Mouse (Mus musculus): Measurements from ENCODE around the gene Slc22a3.

Gene Slc22a3

DNA sequence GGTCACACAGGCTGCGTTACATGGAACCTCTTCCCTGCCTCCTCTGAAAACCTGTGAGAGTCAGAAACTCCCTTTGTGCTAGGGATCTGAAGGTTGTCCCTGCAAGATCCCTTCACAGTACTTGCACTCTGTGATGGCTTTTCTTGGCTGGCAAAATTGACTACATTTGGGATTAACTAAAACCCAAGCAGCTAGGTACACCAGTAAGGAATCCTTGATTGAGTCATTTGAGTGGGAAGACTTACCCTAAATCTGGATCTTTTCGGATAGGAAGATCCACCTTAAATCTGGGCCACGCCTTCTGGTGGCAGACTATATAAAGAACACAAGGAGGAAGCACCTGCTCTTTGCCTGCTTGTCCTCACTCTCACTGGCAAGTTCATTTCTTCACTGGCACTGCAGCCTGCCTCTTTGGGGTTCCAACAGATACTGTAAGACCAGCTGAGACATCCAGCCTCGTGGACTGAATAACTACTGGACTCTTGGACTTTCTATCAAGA lies 41.0 kb downstream of the Slc22a3 start:
- DNase-seq, result no peak

DNA sequence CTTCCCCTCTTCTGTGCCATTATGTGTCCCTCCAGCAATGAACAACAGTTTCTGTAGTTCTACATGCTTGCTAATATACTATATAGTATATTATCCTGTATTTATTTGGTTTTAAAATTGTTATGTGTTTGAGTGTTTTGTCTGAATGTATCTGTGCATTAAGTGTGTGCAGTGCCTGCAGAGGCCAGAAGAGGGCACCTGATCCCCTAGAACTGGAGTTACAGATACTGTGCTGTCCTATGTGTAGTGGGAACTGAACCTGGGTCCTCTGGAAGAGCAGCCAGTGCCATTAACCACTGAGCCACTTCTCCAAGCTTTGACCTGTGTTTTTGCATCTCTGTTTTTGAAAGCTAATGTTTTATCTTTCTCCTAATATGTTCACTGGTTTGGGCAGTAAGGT lies 46.3 kb downstream of the Slc22a3 start:
- no peak for DNase-seq

DNA sequence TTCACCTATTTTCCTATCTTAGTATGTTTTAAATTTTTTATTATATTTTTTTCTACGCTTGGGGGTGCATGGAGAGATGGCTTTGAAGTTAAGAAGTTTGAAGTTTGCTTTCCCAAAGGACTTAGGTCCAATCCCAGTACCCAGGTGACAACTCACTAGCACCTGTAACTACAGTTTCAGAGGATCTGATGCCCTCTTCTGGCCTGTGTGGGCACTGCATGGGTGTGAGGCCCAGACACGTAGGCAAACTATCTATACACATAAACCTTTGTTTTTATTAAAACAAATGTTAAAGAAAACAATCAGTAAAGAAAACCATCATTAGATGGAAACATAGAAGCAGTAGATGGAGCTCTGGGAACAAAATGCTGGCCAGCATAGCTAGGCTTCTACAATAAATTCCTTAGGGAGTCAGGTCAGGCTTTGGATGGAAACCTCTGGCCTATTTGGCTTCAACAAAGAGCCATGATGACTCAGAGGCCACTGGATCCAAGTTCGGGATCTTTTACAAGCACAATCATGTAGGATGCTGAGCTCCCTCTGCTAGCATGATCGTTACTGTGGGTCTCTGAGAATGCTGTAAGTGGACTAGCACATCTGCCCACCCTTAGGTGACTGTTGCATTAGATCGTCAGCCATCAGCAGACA lies 52.2 kb downstream of the Slc22a3 start:
- no peak for DNase-seq

DNA sequence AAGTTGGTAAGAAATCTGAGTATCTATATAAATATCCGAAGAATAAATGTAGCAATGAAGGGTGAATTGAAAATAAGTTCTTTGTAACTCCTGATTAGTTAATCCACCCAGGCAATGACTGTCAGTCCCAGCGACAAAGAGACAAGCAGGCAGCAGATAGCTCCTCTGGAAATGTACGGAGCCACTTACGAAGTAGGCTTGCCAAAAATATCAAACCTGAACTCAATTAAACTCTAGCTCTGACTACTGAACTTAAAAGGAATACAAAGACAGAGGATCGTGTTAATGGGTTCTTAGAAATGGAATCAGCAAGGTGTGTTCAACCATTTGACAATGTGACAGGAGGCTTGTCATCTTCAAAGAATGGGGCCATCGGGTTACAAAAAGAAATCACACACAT lies 53.8 kb downstream of the Slc22a3 start:
- DNase-seq, result no peak

DNA sequence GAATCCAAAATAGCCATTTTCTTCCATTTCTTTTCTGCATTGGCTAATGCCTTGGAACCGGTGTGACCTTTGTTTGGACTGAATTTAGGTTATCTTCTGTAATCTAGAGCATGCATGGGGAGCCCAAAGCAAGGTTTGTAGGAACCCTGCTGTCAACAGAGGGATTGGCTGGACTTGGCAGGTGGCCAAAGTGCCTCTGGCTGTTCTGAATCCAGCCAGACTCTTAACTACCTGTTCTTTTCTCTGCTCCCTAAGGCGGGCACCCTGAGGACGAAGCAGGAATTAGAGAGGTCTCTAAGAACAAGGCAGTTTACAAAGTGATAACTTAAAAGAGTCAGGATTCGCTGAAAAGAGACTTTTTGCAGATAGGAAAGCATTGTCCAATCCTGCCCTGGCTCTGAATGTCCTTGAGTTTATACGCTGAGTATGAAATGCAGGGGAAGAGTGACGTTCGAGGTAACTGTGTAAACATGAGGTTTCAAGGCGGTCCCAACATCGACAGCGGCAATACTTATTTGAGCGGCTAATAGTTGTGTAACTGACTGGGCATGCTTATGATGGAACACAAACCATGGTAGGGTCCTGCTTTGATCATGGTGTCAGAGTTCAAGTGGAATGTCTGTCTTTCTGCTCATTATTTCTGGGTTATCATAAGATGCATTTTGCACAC lies 54.5 kb downstream of the Slc22a3 start:
- DNase-seq, result peak; percentile 8

DNA sequence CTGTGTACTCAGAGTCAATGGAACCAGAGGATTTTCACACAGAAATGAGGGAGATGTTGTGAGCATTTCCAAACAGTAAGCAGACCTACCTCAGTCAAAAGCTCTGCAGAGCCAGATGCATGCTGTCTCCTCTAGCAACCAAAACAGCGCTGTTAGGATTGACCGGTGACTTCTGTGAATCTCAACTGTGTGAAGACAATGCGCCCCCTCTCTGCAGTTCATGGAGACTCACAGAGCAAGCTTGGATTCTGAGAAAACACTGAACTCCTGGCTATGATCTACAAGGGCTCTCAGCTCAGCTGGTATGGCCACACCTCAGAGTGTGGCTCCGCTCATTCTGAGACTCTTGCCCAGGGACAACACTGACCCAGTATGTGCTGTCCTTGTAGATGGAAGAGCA lies 56.3 kb downstream of the Slc22a3 start:
- no peak for DNase-seq

DNA sequence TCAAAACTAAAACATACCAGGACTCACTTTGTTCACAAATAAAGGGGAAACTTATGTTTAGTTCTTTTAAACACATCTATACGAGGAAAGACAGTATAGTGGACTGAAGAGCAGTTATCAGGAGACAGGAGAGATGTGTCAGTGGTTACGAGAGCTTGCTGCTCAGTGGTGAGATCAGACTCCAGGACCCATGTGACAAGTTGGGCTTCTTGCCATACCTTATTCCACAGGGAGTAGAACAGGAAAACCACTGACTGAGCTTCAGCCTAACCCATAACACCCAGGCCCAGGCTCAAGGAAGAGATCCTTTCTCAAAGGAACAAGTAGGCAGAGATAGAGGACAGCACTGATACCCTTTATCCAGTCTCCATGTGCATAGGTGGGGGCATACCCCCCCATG lies 62.9 kb downstream of the Slc22a3 start:
- no peak for DNase-seq

DNA sequence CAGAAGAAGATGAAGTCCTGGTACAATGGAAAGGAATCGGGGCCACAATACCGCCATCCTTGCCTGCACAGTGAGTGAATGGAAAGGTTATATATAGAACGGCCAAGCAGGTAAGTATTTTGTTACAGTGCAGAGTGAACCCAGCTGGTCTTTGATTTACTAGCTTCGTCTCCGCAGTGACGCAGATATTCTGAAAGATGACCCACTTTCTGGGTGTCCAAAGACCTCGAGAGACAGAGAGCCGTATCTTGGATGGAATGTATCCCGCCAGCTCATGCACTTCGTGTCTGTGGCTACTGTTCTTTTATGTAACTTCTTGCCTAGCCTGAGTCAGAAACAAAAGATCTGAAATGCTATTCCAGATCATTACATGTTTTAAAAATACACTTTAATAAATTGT lies 69.7 kb downstream of the Slc22a3 start:
- no peak for DNase-seq

DNA sequence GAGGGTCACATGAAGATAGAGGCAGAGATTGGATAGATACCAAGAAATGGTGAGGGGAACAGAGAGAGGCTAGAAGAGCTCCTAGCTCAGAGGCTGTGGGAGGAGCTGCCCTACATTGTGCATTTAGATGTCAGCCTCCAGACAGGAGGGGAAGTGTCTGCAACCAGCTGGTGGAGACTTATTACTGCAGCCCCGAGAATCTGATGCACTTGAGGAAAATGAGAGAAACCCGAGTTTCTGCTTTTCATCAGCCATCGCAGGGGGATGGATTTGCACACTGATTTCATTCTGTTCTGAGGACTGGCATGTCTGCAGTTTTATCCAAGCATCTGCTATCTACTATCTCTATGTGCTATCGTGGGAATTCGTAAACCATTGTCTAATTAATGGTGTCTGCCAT lies 75.8 kb downstream of the Slc22a3 start:
- DNase-seq, result no peak

DNA sequence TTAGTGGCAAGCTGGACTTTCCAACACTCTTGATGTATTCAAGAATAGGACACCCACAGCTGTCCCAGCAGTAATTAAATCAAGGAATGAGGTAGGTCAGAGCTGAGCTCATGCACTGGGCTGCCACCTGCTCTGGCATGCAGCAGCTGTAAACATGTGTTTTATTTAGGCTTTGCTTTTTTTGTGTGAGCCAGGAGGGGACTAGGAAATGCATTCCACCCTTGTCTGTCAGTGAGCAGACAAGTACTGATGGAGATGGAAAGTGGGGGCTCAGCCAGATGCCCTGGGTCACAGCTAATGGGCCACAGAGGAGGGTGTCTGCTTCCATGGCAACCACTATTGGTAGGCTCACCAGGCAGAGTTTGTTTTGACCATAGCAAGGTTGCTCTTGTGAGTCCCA lies 79.1 kb downstream of the Slc22a3 start:
- no peak for DNase-seq

DNA sequence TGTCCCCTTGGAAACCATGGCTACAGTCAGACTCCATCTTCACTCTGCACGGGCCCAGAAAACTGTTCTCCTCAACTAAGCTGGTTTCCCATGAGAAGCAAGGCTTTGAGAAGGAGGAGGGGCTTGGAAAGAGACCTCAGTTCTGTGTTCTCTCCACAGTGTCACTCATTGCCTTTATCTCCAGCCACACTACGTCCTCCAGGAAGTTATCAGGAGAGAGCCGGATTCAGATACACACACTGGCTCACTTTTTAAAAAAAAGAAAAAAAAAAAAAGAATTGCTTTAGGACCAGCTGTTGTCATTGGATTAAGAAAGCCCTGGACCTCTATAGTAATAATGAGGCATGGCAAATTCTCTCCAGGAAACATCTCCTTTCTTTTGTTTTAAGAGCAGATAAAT lies 80.3 kb downstream of the Slc22a3 start:
- DNase-seq, result no peak

DNA sequence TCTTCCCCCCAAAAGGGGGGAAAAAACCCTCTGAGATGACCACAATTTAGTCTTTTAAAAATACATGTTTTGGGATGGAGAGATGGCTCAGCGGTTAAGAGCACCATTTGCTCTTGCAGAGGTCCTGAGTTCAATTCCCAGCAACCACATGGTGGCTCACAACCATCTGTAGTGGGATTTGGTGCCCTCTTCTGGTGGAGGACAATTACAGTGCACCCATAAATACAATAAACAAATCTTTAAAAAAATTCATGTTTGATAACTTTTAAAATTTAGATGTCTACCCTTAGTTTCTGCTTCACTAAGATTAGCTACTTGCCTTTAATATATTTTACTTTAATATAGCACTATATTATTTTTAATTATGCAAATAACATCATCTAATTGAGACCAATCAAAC lies 85.4 kb downstream of the Slc22a3 start:
- DNase-seq, result no peak

DNA sequence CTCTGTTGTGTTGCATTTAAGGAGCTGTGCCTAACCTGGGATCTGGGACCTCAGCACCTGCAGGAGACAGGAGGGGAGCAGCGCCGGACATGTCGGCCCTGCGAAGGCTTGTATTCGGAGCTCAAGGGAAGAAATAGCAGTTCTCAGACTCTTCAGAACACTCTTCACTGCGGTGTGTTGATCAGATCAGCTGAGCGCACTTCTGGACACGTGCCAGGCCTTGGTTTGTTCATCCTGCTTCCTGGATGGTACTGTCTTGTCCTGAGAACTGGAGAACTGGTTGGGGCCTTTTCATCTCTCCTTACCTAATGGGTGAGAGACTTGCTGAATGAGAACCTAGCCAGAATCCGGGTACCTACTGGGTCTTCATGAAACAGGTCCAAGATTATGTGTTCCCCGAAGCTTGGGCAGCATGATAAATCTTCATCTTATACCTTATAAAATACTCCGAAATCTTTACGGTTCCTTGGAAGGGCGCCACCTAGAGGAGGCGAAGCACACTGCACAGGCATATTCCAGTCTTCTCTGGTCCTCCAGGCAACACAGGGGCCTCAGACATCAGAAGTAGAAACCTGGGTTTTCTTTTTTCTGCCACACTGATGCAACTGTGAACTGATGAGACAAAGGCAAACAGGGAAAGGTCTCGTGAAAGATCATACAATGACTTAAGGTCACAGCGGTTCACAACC lies 86.5 kb downstream of the Slc22a3 start:
- no peak for DNase-seq

DNA sequence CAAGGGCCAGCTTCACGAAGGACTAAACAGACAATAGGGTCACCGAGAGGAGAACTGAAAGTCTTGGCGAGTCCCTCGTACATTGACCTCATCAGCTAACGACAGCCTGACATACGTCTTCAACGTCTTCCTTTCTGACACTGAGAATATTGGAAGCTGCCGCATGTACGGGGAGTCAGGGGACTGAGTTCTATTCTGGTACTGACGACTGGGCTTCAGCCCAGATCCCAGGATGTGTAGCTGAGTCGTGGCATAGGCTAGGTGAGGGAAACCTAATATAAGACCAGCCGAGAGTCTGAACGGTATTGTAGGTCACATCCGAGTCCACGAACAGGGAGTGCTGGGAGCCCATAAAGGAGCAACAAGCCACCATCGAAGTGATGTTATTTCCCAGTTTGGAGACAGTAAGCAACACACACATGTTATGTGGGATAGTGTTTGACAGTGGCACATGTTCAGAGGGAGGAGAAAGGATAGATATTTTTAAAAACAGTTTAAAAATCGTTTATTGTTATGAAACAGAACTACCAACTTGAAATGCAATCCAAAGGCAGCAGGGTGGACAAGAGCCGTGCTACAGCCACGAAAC lies 87.9 kb downstream of the Slc22a3 start:
- DNase-seq, result no peak

DNA sequence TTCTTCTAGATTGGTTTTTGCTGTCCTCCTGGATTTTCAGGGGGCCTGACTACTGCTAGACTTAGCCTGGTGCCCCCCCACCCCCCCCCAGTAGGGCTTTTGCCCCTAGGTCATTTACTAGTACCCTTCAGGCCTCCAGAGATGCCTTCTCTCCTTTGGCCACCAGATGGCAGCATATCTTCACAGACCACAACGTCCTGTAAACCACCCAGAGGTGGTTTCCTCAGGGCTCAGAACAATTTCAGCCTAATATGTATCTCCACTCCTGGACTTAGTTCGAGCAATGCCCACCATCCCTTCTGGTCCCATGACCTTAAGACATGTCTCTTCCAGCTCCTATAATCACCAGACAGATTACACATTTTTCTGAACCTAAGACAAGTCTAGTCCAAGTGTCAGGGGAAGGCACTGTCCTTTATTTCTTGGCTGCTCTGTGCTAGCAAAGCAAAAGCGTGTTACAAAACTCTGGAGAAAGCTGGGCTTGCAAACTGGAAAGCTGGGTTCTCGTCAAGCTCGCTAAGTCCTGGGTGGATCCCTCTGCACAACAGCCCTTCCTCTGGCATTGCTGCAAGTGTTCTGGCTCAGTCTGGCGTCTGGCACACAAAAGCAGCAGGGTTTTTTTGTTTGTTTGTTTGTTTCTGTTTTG lies 91.1 kb downstream of the Slc22a3 start:
- peak; percentile 75 for DNase-seq

DNA sequence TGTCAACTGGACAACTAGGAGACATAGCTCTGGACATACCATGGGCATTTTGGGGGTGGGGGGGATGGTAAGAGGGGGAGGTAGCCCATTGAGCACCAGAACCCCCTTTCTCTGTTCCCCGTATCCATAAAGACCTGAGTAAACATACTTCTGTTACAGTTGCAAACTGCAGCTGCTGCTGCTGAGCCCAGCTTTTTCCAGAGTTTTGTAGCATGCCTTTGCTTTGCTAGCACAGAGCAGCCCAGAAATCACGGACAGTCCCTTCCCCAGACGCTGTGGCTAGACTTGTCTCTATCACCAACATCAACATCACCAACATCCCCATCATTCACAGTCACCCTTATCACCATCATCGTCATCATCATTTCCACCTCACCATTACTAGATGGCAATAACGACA lies 91.8 kb downstream of the Slc22a3 start:
- DNase-seq, result no peak

DNA sequence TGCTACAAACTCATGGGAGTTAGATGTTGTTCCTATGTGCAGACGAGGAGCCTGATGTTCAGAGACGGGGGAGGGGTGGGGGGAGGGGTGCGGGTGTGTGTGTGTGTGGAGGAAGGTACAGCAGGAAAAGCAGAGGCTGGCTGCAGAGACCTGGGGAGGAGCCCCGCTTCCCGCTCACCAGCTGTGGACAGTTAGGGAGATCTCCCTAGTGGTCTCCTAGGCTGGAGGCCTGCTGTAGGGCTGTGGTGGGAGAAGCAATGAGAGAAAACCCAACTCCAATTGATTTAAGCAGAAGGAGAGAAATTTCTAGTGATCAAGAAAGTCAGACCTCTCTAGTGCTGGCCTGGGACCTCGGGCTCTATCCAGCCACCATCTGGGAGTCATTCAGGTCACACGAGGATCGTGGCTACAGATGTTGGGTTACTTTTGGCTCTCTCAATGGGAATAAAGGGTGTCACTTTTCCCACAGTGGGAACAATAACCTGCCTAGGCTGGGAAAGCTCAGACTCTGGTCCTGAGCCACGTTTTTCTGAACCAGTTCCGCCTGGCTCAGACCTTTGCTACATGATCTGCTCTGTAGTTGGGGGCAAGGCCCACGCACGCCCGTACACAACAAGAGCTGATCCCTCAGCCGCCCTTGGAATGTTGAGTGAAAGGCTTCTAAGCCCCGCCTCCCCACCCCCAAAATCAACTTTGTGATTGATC lies 92.3 kb downstream of the Slc22a3 start:
- DNase-seq, result no peak

DNA sequence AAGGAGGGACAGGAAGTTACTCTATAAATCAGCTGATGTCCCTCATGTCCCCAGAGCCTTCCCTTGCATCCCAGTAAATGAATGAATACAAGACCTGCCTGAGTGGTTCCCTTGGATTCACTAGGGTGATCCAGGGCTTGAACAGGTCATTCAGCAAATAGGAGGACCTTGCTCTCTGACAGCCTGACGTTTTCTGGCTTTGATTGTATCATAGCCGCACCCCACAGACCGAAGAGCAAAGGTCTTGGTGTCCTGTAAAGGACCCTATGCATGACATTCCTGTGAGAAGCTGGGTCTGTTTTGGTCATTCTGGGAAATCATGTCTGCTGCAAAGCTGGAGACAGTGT lies 94.6 kb downstream of the Slc22a3 start:
- no peak for DNase-seq

DNA sequence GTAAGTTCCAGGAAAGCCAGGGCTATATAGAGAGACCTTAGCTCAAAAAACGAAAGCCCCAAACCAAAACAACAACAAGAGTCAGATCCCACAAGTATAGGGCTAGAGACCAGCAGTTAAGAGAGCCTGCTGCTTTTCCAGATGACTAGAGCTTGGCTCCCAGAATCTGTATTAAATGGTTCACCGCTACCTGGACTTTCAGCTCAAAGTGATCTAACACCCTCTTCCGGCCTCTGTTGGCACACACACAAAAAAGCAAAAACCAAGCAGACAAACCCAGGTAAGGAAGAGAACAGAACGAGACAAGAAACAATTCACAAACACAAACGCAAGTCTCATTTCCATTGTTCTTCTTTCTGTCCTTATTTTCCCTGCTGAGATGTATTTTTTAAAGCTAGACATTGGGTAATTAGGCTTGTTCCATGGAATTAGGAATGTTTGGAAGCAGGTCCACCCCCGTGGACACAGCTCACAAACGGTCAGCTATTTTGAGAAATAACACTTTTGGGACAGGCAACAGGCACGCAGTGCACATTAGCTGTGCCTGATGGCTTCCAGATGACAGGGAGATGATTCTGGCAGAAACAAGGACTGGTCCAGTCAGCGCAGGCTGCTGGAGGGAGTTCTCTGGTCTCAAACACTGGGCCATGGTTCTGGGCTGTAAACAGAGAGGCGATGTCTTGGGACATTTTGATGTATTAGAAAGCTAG lies 95.2 kb downstream of the Slc22a3 start:
- no peak for DNase-seq

DNA sequence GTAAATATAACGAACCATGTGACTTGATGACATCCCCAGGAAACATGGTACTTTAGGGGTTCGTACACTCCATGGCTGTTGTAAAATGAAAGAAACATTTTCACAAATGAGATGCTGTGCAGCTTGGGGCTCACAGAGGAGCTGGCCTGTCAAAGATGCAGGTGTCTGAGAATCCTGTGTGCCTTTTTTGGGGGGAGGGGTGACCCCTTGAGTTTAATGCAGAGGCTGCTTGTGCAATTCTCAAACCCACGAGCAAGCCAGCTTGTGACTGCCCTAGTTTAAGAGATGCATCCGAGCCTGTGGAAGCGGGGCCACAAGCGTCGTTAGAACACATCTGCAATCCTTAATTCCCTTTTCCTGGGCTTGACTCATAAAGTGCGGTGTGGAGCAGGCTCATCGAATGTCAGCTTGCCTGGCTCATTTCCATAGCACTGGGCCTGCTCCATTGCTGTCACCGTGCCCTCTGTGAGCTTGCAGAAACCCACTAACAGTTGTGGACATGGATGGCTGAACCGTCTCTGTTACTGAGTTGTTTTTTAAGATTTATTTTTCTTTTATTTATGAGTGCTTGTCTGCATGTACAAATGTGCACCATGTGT lies 98.1 kb downstream of the Slc22a3 start:
- DNase-seq, result no peak

DNA sequence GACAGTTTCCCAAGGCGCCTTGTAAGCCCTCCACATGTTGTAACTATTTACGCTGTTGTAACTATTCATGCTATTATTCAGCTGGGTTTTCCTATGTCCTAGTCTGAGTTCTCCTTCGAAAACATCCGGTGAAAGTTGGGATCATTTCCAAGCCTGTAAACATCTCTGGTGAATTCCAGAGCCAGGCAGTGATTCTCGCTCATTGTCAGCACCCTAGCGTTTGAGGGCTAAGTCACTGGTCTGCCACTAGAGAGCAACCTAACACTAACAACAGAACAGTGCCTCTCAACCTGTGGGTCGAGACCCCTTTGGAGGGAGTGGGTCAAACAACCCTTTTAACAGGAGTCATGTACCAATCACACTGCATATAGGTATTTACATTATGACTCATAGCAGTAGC lies 104.1 kb downstream of the Slc22a3 start:
- no peak for DNase-seq
